Comparison of ENCODE assay signal across 9 mouse cellular contexts in the genomic region with DNA sequence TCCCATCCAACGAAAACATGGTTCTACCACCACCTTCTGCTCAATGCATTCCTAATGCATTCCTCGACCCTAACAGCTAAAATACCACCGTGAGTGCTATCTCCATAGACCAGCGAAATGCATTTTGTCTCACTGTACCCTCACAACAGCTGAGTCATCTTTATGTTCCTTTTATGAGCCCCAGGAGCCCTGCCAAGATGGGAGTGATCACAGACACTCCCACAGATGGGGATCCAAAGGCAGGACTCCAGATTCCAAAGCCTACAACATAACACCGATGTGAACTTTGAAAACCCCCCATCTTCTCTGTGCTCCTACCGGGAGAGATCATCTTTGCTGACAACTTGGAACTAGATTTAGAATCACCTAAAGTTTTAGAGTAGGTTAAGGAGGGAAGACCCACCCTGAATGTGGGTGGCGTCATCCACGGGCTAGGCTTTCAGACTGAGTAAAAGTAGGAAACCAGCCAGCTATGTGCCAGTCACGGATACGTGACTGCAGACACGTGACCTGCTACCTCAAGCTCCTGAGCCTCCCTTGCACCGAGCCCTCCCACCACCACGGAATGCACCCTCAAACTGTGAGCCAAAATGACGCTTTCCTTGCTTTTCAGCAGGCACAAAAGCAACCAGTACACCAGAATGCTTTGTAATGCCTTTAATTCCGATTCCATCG. TPM values are rescaled to one million over a fixed set of nuclear protein-coding genes. Genes with fewer than 3 reads are reported as not detected.
DNase-seq lines count a peak whose midpoint lies in the region; ATAC-seq lines count a peak whose summit lies in the region.
"Had no signal": no experiment of that assay in that cellular context is flagged by ENCODE, and none has a peak within 500 bp of the region (broad histone marks: within the 10 kb centered on the region; RNA-seq: fewer than 3 reads in every experiment).

No protein-coding gene starts in this region.

- ATAC-seq in heart, embryonic 13.5 days (ENCODE audit: extremely low read depth, insufficient number of reproducible peaks, low FRiP score, low TSS enrichment) = no peak

- intact Hi-C loops in heart, postnatal 36 days (cut with DNase I) = no loop called here

- no peak for DNase-seq in heart, postnatal 36 days
- DNase-seq in urinary bladder, adult 2 months (ENCODE audit: low spot score) = peak; percentile 23
- no peak for DNase-seq in urinary bladder, adult 18-20 months (ENCODE audit: low spot score in 2 of 2)
- DNase-seq in liver = peak; percentile 57
- DNase-seq in embryo, embryonic 10.5 days (ENCODE audit: low spot score) = no peak
- no peak for DNase-seq in adrenal gland, adult 8-10 months
- DNase-seq in thymus, postnatal 0 days (ENCODE audit: low spot score) = no peak

- H3K4me1 ChIP-seq in heart, embryonic 13.5 days = peaks cover 46% of the 10 kb centered on the region

- H3K27ac ChIP-seq in heart, embryonic 13.5 days (replicated peaks) = peak overlapping the region; percentile 36
- H3K27ac ChIP-seq: stomach, embryonic 15.5 days had no signal

- 66% methylated on average over 16 of the region's 16 CpGs for WGBS in heart, embryonic 13.5 days

- H3K36me3 ChIP-seq in heart, embryonic 13.5 days = peaks cover 8% of the 10 kb centered on the region

- no peak overlapping the region for H3K9ac ChIP-seq in heart, embryonic 13.5 days
- H3K9ac ChIP-seq: stomach, embryonic 15.5 days had no signal

- no peak overlapping the region for H3K4me3 ChIP-seq in heart, embryonic 13.5 days
- H3K4me3 ChIP-seq: stomach, embryonic 15.5 days had no signal

- H3K4me2 ChIP-seq in heart, embryonic 13.5 days = no peak overlapping the region; the same call in 1 of the 2 replicates
- H3K4me2 ChIP-seq: stomach, embryonic 15.5 days had no signal

- no peaks in the 10 kb centered on the region for H3K27me3 ChIP-seq in heart, embryonic 13.5 days (replicated peaks)
- H3K27me3 ChIP-seq: stomach, embryonic 15.5 days had no signal

- no peaks in the 10 kb centered on the region for H3K9me3 ChIP-seq in heart, embryonic 13.5 days
- H3K9me3 ChIP-seq: stomach, embryonic 15.5 days had no signal

RNA-seq across cellular contexts. Expression of gene Dnah8, which starts 14.7 kb away (rescaled TPM):
- 1.4 and 2.1 TPM in 2 replicates for polyA plus RNA-seq in heart, embryonic 13.5 days (2015; fragmentation: Nextera tagmentation; extraction: Ambion mirVana)
- total RNA-seq in heart, postnatal 36 days (2021) = 1 to 10 TPM; 1.2 TPM
- polyA plus RNA-seq in urinary bladder, adult 2 months (2012; rRNA removed) = 0.74 and 0.78 TPM in 2 replicates
- under 1 TPM; 0.37 to 0.81 (median 0.68) TPM for total RNA-seq in adrenal gland, adult 8-10 months (2022)
- 12.6 and 14.8 TPM in 2 replicates for polyA plus RNA-seq in thymus, postnatal 0 days (2015; fragmentation: Nextera tagmentation; extraction: Ambion mirVana)

RNA-seq across cellular contexts. Expression of gene Glo1, which starts 17.2 kb away (rescaled TPM):
- polyA plus RNA-seq in heart, embryonic 13.5 days (2015; fragmentation: Nextera tagmentation; extraction: Ambion mirVana) = 194 and 205 TPM in 2 replicates
- total RNA-seq in heart, postnatal 36 days (2021) = 100 to 1,000 TPM; 149 to 154 TPM
- 115 and 117 TPM in 2 replicates for polyA plus RNA-seq in urinary bladder, adult 2 months (2012; rRNA removed)
- 100 to 1,000 TPM; 148 to 169 (median 160) TPM for total RNA-seq in adrenal gland, adult 8-10 months (2022)
- 200 and 204 TPM in 2 replicates for polyA plus RNA-seq in thymus, postnatal 0 days (2015; fragmentation: Nextera tagmentation; extraction: Ambion mirVana)

RNA-seq across cellular contexts. Expression of gene Btbd9, which starts 33.2 kb away (rescaled TPM):
- polyA plus RNA-seq in heart, embryonic 13.5 days (2015; fragmentation: Nextera tagmentation; extraction: Ambion mirVana) = 43.1 and 44.4 TPM in 2 replicates
- total RNA-seq in heart, postnatal 36 days (2021) = 10 to 100 TPM; 17.0 to 17.4 TPM
- 11.7 and 14.0 TPM in 2 replicates for polyA plus RNA-seq in urinary bladder, adult 2 months (2012; rRNA removed)
- 10 to 100 TPM; 40.1 to 61.6 (median 48.3) TPM for total RNA-seq in adrenal gland, adult 8-10 months (2022)
- polyA plus RNA-seq in thymus, postnatal 0 days (2015; fragmentation: Nextera tagmentation; extraction: Ambion mirVana) = 42.7 and 51.9 TPM in 2 replicates

Comparison
In these comparisons a context has a peak if more than half of its experiments do, and no peak if none do; other contexts are left out.
1. DNase-seq: peak in urinary bladder, adult 2 months (single experiment) and liver (single experiment); none in heart, postnatal 36 days (0 of 2), urinary bladder, adult 18-20 months (0 of 2), embryo, embryonic 10.5 days (single experiment), adrenal gland, adult 8-10 months (single experiment) and thymus, postnatal 0 days (single experiment).